Mouse (Mus musculus): ENCODE measurements around the gene 9530068E07Rik.
"Not testable (repeated sequence)": the region's sequence is repeated elsewhere in the genome, so short reads cannot be mapped to it uniquely, and the experiment has no call there.

DNA sequence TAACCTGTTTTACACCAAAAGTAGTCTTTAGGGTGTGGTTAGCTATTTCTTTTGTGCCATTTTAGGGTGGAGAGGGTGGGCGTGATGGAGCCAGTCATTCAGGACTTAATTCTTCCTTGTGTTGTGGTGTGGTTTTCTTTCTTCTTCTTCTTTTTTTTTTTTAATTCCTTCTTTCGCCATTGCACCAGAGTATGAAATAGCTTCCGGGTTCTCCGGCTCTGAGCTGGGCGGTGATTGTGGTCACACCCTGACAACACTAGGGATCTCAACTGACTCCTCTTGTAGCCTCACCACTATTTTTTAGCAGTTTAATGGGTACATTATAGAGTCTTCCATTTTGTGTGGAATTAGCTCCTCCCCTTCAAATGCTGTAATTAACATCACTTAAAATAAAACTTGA, 7.2 kb upstream of the 9530068E07Rik start:
- TF ChIP-seq POLR2A (IDR thresholded peaks at IDR 0.05; ENCODE audit: low read depth, low read length); CTCF (IDR thresholded peaks at IDR 0.05; ENCODE audit: extremely low read depth, insufficient read length, insufficient replicate concordance, low read depth, low read length): not testable (repeated sequence)
